ENCODE assay signal across 12 mouse cellular contexts in genomic region chr4:93935692-93936091, GRCm38 (mm10).
"Had no signal": no experiment of that assay in that cellular context is flagged by ENCODE, and none has a peak within 500 bp of the region (broad histone marks: within the 10 kb centered on the region; RNA-seq: fewer than 3 reads in every experiment).

No protein-coding gene starts in this region.

- DNase-seq: retina, postnatal 1 day; right cerebral cortex, adult 18-20 months; right cerebral cortex, postnatal 14 days; right cerebral cortex, postnatal 25 days; right cerebral cortex, postnatal 4 days; spleen, adult 18-20 months; thymus, adult 18-20 months; thymus, adult 2 months; thymus, postnatal 14 days; thymus, postnatal 25 days; thymus, postnatal 36 days; thymus, postnatal 4 days had no signal
